Mouse (Mus musculus) hindlimb bud, embryonic 11.5 days (tissue): ENCODE results near the gene Ak5.
"Not testable (repeated sequence)": the region's sequence is repeated elsewhere in the genome, so short reads cannot be mapped to it uniquely, and the experiment has no call there.

ENCODE experiments used
- DNase-seq: peaks from one replicate; pipeline ENCODE4 v3.0.0-alpha.2; 2012; ENCODE audit warnings: low read depth, low spot score; ENCODE audit errors: extremely low spot score

The Ak5 gene

DNA sequence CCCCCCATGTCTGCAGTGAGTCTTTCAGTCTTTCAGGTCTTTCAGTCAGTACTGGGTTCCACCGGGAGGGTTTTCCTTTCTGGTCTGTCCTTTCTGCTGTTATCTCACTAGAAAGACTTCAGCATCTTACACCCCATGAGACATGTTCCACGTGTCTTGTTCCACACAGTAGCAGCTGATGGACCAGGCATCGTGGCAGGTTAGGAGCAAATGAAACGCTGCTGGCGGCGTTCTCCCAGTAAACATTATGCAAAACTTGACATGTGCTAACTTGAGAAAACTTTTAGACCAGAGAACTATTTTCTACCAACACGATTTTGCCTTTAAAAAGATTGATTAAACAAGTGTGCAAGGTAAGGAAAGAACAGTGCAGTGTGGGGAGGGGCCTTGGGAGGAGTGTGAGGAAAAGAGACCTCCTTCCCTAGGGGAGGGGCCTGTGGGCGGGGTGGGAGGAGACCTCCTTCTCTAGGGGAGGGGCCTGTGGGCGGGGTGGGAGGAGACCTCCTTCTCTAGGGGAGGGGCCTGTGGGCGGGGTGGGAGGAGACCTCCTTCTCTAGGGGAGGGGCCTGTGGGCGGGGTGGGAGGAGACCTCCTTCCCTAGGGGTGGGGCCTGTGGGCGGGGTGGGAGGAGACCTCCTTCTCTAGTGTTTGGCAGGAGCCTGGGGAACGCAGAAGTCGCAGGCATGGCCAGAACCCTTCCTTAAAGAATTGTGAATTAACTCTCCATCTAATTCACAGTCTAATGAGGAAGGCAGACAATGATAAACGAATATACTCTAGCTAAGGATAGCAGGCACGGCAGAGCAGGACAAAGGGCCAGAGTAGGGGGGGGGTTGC is 189.3 kb downstream of the Ak5 start:
- no peak for DNase-seq

DNA sequence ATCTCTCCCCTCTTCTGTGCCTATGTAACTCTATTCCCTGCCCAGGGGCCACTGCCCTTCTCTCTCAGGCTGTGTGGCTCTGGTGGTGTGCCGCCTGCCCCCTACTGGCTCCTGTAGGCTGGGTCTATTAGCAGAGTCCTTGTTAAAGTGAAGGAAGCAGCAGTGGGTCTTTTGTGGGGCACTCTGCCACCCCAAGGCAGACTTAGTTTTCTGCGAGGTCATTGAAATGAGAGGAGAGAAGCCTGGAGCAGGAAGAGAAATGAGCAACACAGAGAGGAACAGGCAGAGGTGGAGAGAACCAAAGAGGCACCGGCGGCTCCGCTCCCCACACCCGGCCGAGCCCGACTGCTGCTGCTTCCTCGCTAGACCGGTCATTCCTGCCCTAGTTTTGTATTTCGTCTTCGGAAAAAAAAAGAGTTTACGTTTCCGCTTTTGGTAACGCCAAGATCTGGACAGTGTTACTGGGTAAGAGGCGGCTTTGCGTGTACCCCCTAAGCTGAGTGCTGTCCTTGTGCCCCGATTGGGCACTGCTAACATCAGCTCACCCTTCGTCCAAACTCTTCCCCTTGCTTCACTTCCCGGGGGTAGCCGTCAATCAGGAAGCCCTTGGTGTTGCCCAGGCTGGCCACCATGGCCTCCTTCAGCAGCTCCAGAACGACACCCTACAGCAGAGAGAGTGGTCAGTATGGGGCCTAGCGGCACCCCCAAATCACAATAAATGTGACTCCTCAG is 190.2 kb downstream of the Ak5 start:
- no peak for DNase-seq

DNA sequence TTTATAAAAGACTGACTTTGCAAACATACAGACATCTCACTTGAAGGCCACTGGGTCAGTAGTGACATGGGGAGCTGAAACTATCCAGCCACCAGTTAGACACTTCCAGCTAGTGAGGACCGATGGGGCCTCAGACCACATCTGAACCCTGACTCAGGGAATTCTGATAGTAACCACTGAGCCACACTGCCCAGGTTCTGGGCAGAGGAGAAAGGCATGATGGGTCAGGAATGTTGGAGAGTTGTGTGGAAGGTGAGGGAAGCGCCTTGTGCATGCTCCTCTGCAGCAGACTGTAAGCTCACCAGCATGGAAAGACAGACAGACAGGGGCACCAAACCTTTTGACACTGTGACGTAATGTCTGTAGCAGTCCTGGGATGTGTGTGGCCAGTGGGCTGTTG is 192.3 kb downstream of the Ak5 start:
- no peak for DNase-seq

DNA sequence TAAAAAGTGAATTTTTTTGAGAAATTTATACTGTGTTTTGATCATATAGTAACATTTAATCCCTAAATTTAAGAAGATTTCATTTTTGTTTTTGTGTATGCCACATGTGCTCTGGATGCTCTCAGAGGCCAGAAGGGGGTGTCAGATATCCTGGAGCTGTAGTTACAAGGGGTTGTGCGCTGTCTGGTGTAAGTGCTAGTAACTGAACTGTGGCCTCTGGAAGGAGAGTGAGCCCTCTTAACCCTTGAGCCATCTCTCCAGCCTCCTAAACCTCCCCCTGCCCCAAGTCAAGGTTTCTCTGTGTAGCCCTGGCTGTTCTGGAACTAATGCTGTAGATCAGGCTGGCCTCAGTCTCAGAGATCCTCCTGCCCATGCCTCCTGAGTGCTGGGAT is 192.9 kb downstream of the Ak5 start:
- no peak for DNase-seq

DNA sequence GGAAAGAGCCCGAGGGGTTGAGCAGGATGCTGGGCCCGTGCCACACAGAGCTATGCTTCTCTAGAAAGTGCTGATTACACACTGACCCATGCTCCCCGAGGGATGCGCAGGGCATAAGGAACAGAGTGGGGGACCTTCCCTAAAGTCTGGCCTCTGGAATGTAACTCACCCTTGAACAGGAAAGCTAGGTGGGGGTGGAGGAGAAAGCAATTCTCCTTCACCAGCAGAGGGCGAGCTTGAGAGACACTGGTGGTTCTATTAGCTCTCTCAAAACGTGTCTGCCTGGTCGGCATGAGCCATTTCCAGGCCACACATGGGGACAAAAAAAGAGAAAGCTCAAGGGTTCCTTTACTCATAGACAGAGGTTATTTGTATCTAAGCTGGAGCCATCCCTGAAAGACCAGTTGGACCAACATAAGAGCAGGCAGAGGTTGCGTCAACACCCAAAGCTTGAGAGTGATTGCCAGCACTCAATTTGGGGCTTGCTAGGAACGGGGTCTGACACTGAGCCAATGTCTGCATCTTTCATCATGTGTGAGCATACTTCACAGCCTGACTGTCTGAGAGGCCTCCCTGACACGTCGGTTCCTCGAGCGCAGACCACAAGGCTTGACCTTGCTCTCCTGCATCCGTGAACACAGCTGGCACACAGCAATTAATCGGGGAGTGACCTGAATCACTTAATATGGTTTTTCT is 193.4 kb downstream of the Ak5 start:
- DNase-seq: no peak

DNA sequence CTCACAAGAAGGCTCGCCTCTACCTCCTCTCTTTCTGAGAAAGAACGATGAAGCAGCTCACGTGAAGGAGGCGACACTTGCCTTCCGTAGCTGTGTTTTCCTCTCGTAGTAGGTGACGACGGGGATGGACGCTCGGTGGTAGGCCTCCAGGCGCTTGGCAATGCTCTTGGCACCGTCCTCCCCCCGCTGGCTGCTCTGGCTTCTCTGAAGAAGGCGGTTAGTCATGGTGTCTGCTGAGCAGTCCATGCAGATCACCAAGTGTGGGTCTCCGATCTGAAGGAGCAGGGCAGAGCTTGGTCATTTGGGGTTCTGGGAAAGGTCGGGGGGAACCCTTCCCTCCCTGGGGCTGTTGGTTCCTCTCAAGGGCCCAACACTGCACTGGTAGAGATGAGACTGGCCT is 195.5 kb downstream of the Ak5 start:
- no peak for DNase-seq

DNA sequence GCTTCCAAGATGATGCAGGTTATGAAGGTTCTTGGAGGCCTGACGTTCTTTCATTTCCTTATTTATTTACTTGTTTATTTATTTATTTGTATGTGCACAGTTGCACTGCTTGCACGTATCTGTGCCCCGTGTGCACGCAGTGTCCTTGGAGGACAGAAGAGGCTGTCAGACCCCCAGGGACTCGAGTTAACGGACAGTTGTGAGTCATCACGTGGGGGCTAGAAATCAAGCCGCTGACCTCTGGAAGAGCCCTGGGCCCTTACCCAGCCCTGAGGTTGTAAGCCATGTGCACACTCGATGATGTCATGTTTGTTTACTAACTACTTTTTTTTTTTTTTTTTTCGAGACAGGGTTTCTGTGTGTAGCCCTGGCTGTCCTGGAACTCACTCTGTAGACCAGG is 197.8 kb downstream of the Ak5 start:
- DNase-seq: no peak

DNA sequence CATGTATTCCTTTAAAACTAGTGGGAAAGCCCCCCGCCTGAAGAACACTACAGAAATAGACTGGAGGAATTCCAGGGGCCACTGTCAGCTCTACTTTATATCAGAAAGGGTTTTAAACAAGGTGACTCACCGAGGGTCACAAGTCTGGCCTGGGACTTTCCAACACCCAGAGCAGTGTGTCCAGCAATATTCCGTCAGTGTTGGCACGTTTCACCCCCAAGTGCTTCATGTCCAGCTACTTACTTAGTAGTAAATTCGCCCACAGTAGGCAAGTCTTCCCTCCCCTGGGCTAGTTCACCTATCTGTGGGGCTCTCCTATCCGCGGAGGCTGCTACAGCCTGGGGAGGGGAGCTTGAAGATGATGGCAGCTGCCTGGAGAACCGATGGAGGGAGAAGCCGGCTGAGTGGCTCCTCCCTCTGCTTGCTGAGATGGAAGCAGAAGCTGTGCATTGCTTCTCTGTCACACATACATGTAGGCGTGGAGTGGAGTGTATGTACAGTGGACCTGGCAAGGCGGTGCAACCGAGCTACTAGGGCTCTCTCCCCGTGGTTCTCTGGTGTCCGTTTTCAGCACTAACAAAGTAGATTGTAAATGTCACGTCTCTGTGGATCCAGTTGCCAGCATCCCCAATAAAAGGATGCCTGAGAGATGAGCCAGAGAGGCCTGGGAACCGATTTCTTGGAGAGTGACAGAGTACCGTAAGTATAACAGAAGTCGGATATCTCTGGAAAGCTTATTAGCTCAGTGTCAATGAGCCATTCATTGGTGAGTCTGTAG is 198.5 kb downstream of the Ak5 start:
- no peak for DNase-seq

DNA sequence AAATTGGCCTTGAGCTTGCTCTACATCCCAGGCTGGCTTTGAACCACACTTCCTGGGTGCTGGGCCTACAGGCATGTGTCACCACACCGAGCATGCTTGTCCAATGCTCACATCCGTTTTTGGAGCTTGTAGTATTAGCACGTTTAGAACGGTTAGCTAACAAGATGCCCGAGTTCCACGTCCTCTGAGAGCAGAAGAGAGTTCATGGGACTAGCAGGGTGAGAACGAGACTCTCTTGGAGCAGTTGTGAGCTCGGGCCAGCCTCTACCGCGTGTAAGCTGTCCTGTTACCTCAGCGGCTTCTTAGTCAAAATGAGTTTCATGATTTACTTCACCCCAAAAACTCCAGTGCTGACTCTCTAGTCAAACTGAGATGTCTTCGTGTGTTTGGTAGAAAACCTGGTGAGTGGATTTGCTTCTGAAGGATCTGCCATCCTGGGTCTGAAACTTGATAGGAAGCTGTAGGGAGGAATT is 199.6 kb downstream of the Ak5 start:
- no peak for DNase-seq

DNA sequence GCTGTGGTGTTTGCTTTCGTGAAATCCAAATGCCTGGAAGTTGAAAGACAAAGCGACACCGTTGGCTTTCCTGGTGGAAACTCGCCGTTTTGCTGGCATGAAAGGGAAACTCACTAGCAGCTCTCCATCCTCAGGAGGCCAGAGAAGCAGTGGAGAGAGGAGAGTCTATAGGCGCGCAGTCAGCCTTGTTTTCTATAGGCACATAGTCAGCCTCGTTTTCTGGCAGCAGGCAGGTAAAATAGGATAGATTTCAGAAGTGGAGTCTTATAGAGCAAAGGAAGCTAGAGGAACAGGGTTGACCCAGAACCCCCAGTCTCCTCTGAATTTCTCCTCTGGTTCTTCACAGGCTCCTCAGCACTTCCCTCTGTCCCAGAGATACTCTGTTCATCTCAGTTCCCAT is 200.1 kb downstream of the Ak5 start:
- DNase-seq: no peak

DNA sequence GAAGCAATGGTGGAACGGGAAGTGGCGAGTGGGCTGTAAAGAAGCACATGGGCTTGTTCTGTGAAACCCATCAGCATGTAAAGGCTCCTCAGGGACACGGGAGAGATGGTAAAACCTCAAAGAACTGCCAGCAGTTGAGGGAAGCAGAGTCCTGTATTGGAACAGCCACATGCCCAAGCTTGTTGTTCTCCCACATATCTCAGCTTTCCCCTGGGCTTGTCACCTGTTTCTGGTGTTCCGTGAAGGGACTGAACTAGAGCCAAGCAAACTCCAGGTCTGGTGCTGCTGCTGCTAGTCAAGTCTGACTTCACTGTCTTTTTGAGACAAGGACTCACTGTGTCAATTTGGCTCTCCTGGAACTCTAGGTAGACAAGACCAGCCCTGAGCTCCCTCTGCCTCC is 200.8 kb downstream of the Ak5 start:
- DNase-seq: no peak

DNA sequence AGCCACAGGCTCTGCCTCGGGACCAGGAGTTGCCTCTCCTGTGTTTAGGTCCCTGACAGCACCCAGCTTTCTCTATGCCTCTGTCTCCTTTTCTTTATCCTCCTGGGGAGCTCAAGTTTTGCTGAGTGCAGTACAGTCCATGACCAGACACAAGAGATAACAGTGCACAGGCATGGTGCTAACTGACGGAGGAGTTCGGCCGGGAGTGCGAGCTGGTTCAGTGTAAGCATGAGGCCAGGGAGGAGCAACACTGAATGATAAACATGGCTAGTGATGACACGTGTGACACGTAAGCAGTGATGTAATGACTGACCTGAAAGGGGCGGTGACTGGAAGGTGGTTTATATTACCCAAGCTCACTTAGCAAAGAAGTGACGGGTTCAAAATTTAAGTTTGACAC is 201.3 kb downstream of the Ak5 start:
- no peak for DNase-seq

DNA sequence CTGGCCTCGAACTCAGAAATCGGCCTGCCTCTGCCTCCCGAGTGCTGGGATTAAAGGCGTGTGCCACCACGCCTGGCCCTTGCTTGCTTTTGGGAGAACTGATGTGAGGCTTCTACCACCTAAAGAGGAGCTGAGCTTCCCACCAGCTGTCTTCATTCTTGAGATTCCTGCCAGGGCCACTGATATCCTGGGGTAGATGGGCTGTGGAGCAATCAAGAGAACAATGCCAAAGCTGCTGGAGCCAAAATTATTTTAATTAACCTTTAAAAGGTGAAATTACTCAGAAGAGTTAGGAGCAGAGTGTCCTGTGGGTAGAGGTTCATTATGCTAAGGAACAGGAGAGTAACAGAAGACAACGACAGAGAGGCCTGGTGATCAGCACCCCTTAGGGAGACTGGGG is 202.8 kb downstream of the Ak5 start:
- DNase-seq: no peak

DNA sequence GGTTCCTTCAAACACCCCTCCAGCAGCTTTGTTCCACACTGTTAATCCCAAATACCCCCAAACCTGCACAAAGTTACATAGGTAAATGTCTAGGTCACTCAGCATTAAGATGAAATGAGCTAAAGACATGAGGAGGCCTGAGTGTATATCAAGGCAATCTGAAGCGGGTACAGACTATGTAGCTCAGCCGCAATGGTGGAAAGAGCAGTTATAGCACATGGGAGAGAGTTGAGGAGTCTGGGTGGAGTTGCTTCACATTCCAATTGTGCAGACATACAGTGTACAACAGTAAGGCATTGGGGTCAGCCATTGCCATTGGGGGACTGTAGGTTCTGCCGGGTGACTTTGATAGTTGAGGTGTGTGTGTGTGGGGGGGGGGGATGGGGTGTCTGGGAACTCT is 203.7 kb downstream of the Ak5 start:
- DNase-seq: no peak

DNA sequence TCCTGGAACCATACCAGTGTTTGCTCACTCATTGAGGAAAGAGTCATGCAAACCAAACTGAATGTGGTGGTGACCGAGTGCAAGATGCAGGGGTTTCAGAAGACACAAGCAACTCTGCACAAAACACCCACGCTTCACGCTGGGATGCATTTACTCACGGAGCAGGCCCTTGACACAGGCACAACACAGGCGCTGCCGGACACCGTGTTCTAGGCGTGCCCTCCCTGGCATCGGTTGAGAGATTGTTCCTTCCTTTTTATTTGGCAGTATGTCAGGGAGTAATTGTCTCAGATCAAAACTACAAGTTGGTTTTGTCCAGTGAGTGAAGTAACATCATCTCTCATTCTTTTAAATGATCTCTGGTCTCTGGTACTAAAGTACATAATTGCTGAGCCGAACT is 205.3 kb downstream of the Ak5 start:
- DNase-seq: no peak

DNA sequence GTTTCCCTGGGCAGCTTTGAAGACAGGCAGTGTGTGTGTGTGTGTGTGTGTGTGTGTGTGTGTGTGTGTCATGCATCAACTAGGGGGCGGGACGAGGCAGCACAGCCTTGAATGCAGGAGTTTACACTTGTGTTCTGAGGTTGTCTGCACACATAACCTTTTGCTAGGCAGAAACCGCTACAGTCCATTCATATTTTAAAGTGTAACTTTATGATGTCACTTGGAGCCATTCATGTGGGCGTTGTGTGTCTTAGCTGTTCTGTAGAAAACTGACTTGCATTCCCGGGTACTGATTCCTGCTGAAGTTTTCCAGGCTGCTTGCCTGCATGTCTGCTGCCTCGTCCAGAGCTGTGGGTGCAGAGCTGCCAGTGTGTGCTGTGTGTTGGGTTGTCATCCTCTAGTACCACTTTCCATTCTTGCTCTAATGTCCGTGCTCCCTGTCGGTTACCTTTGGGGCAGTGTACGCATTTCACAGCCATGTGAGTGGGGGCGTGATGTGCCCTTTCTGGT is 206.1 kb downstream of the Ak5 start:
- no peak for DNase-seq

DNA sequence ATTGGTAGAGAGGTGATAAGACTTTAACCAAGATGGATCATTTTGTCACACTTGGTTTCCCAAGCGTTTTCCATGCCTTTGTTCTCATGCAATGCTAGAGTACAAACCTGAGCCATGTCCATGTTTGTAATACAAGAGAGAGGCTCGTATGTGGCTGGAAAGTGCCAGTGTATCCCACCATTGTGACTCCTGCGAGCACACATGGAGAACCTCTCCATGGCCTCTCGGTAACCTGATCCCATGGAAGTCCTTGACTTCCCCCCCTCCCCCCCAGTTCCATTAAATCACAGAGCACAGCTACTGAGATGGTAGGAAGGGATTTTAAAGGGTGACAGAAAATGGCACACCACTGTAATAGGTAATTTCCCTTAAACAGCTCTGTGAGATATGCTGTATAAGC is 207.4 kb downstream of the Ak5 start:
- no peak for DNase-seq

DNA sequence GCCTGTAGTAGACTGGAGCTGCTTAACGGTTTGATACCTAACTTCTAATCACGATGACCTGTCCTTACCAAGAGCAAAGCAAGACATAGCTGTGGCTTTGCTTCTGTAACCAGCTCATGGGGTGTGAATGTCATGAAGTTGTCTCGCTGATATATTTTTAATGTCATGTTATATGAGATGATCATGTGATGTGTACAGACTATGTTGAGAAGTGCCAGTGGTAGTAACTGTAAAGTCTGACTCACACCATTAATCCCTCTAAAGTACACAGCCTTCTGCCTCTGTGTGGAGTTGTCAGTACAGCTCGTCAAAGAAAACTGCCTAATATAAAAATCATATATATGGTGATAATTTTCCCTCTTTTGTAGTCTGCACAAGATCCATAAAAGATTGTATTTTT is 209.3 kb downstream of the Ak5 start:
- DNase-seq: not testable (repeated sequence)

DNA sequence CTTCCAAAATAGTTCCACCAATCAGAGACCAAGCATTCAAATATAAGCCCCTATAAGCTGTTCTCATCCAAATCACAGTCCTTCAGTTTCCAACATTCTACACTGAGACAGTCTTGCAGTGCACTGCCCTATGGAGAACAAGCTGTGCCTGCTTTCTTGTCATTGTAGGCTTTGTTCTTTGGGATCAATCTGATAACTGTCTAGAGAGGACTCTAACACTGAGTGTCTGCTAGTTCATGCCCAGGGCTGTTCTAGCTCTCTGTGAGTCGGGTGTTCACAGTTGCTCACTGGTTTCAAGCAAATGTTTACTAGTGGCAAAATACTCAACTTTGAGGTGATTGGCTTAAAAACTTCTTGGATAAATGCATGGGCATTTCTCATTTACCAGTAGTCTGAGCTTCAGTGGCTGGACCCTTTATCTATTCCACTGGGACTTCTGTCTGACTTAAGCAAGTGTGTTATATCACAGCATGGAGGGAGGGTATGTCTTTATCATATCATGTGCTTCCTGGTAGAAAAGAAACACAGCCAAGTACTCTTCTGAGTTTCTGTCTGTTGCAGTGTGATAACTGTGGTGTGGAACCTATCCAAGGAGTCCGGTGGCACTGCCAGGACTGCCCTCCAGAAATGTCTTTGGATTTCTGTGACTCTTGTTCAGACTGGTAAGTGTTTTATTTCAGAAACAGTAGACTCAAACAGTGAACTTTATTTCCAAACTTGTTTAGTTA is 210.7 kb downstream of the Ak5 start:
- DNase-seq: no peak

DNA sequence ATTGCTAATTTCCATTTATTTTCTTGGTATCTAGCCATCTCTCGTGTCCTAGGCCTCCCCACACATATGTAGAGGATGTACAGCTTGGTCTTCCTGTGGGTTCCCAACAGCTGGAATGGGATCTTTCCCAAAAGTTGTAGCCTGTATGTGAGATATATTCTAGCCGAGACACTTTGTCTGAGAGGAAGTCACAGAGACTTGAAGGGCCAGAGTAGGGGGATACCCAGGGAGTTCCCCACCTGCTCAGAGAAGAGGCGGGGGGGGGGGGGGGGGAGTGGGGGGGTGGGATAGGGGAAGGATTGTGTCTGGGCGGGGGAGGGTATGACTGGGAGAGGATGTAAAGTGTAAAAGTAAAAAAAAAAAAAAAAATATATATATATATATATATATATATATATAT is 215.0 kb downstream of the Ak5 start:
- DNase-seq: no peak
